Mouse (Mus musculus): ENCODE results near the gene Gm17545.

Gene Gm17545

GRCm38 (mm10) chr9:22495133-22495532 is 41.0 kb downstream of the Gm17545 start:
- DNase-seq = peak; percentile 28

GRCm38 (mm10) chr9:22497021-22497767 is 43.1 kb downstream of the Gm17545 start:
- DNase-seq = peak; percentile 61

- no peak for DNase-seq
These were observed 48.9 kb downstream of the Gm17545 start for GRCm38 (mm10) chr9:22502972-22503371.

- peak; percentile 70 for DNase-seq
These were observed 49.5 kb downstream of the Gm17545 start for GRCm38 (mm10) chr9:22503581-22503980.

GRCm38 (mm10) chr9:22505574-22505973 is 51.5 kb downstream of the Gm17545 start:
- DNase-seq = peak; percentile 45
